Mouse (Mus musculus) Muller cell, postnatal 12 days (primary cell): Measurements from ENCODE around the gene Tuba3a.

Experiments used
- DNase-seq: peaks from one replicate; pipeline ENCODE4 v3.0.0-alpha.2; 2015; ENCODE audit errors: inconsistent ontology term

Gene Tuba3a

GRCm38 (mm10) chr6:125231117-125232044 is 54.5 kb downstream of the Tuba3a start, which contains the start of gene Tapbpl:
Gene Tapbpl (minus strand): TSS chr6:125231860.
- DNase-seq = peak; percentile 71

GRCm38 (mm10) chr6:125230571-125230970 is 55.3 kb downstream of the Tuba3a start:
- DNase-seq = no peak
